Comparison of ENCODE assay signal across 8 mouse cellular contexts in genomic region chr17:28485446-28485948, GRCm38 (mm10). TPM values are rescaled to one million over a fixed set of nuclear protein-coding genes. Genes with fewer than 3 reads are reported as not detected.
A peak's percentile ranks its signal among the peaks of the same experiment; 100 is the strongest.
DNase-seq lines count a peak whose midpoint lies in the region; ATAC-seq and TF ChIP-seq lines count a peak whose summit lies in the region.

No protein-coding gene starts in this region.

- H3K36me3 ChIP-seq in C2C12 (ENCODE audit: control insufficient read depth, insufficient read depth), result no peaks in the 10 kb centered on the region
- H3K36me3 ChIP-seq in embryonic facial prominence, embryonic 11.5 days (replicated peaks; ENCODE audit: control insufficient read depth, insufficient read depth, low read depth, low read length), result no peaks in the 10 kb centered on the region
- no peaks in the 10 kb centered on the region for H3K36me3 ChIP-seq in heart, embryonic 16.5 days (ENCODE audit: control insufficient read depth, insufficient read depth)
- H3K36me3 ChIP-seq in lung, postnatal 0 days (ENCODE audit: insufficient read depth, low read length), result 0 out of 2 replicates have a peak, but pooled peaks cover under 1% of the 10 kb centered on the region

- peak; percentile 36; the same call in 1 of the 2 replicates for ATAC-seq in embryonic facial prominence, embryonic 11.5 days (replicated peaks; ENCODE audit: insufficient number of reproducible peaks, low FRiP score, low TSS enrichment, low read depth)
- ATAC-seq in heart, embryonic 16.5 days (replicated peaks; ENCODE audit: extremely low read depth, insufficient read depth, low FRiP score), result peak; percentile 41
- peak; percentile 43 for ATAC-seq in lung, postnatal 0 days

- no peak for TF ChIP-seq EP300 in lung, postnatal 0 days (IDR thresholded peaks at IDR 0.05)

- peak overlapping the region; percentile 83 for H3K4me2 ChIP-seq in embryonic facial prominence, embryonic 11.5 days (ENCODE audit: low read depth, low read length)
- peak overlapping the region; percentile 70 for H3K4me2 ChIP-seq in heart, embryonic 16.5 days (ENCODE audit: low read depth, low read length)
- H3K4me2 ChIP-seq in lung, postnatal 0 days (replicated peaks; ENCODE audit: low read depth, low read length), result peak overlapping the region; percentile 58

- H3K9me3 ChIP-seq in embryonic facial prominence, embryonic 11.5 days (replicated peaks; ENCODE audit: control insufficient read depth, low read length), result no peaks in the 10 kb centered on the region
- H3K9me3 ChIP-seq in heart, embryonic 16.5 days (replicated peaks; ENCODE audit: control insufficient read depth, low read length), result no peaks in the 10 kb centered on the region
- no peaks in the 10 kb centered on the region for H3K9me3 ChIP-seq in lung, postnatal 0 days (ENCODE audit: low read length)

- peaks cover 51% of the 10 kb centered on the region for H3K79me2 ChIP-seq in C2C12 (ENCODE audit: control insufficient read depth, insufficient read depth)

- H3K4me1 ChIP-seq in embryonic facial prominence, embryonic 11.5 days (ENCODE audit: control insufficient read depth, insufficient read depth, low read length), result no peaks in the 10 kb centered on the region; the same call in 1 of the 2 replicates
- peaks cover 4% of the 10 kb centered on the region; the same call in 1 of the 2 replicates for H3K4me1 ChIP-seq in heart, embryonic 16.5 days (ENCODE audit: control insufficient read depth, insufficient read depth, low read length)
- peaks cover 2% of the 10 kb centered on the region; the same call in 1 of the 2 replicates for H3K4me1 ChIP-seq in lung, postnatal 0 days (ENCODE audit: insufficient read depth, low read depth, low read length)
- H3K4me1 ChIP-seq in olfactory bulb, adult 2 months (ENCODE audit: control insufficient read depth, insufficient read depth, low read length), result peaks cover 12% of the 10 kb centered on the region

- H3K9ac ChIP-seq in embryonic facial prominence, embryonic 11.5 days (replicated peaks; ENCODE audit: low read length), result peak overlapping the region; percentile 81
- peak overlapping the region; percentile 83 for H3K9ac ChIP-seq in heart, embryonic 16.5 days (ENCODE audit: low read length)
- peak overlapping the region; percentile 84 for H3K9ac ChIP-seq in lung, postnatal 0 days (replicated peaks; ENCODE audit: low read depth)

- no peaks in the 10 kb centered on the region for H3K27me3 ChIP-seq in C2C12 (ENCODE audit: control insufficient read depth, insufficient read depth, insufficient read length)
- H3K27me3 ChIP-seq in embryonic facial prominence, embryonic 11.5 days (ENCODE audit: control insufficient read depth, insufficient read depth, low read length), result no peaks in the 10 kb centered on the region
- H3K27me3 ChIP-seq in heart, embryonic 16.5 days (ENCODE audit: control insufficient read depth, insufficient read depth, low read length), result no peaks in the 10 kb centered on the region
- no peaks in the 10 kb centered on the region for H3K27me3 ChIP-seq in lung, postnatal 0 days (replicated peaks; ENCODE audit: insufficient read depth, low read length)

- TF ChIP-seq CTCF in C2C12 (IDR thresholded peaks at IDR 0.05; ENCODE audit: control insufficient read depth, insufficient read depth, insufficient read length), result no peak
- peak; percentile 33 for TF ChIP-seq CTCF in lung, postnatal 0 days (IDR thresholded peaks at IDR 0.05)
- TF ChIP-seq CTCF in olfactory bulb, adult 2 months (IDR thresholded peaks at IDR 0.05; ENCODE audit: insufficient read depth, low read depth, low read length), result peak; percentile 33

- peak overlapping the region; percentile 81 for H3ac ChIP-seq in C2C12 (ENCODE audit: control insufficient read depth, insufficient read length, low read depth)

- peak overlapping the region; percentile 87 for H3K27ac ChIP-seq in embryonic facial prominence, embryonic 11.5 days (replicated peaks; ENCODE audit: low read depth, low read length)
- peak overlapping the region; percentile 76 for H3K27ac ChIP-seq in heart, embryonic 16.5 days (ENCODE audit: low read length)
- peak overlapping the region; percentile 95 for H3K27ac ChIP-seq in lung, postnatal 0 days (ENCODE audit: low read length)
- H3K27ac ChIP-seq in olfactory bulb, adult 2 months (ENCODE audit: insufficient read depth, low read depth, low read length), result peak overlapping the region; percentile 54; the same call in 1 of the 2 replicates

- WGBS in embryonic facial prominence, embryonic 11.5 days, result 0% methylated on average over 46 of the region's 77 CpGs
- WGBS in heart, embryonic 16.5 days, result under 1% methylated on average over 53 of the region's 77 CpGs
- WGBS in lung, postnatal 0 days, result under 1% methylated on average over 29 of the region's 77 CpGs
- under 1% methylated on average over 72 of the region's 77 CpGs for WGBS in olfactory bulb, adult 2 months

- peaks cover 37% of the 10 kb centered on the region for H3K79me3 ChIP-seq in C2C12 (ENCODE audit: low read depth)

- H3K4me3 ChIP-seq in C2C12 (ENCODE audit: insufficient read depth, poor library complexity, severe bottlenecking), result peak overlapping the region; percentile 72
- peak overlapping the region; percentile 80 for H3K4me3 ChIP-seq in embryonic facial prominence, embryonic 11.5 days (ENCODE audit: low read depth, low read length)
- peak overlapping the region; percentile 73 for H3K4me3 ChIP-seq in heart, embryonic 16.5 days (ENCODE audit: low read length)
- peak overlapping the region; percentile 92 for H3K4me3 ChIP-seq in lung, postnatal 0 days (ENCODE audit: low read depth, low read length)
- peak overlapping the region; percentile 99 for H3K4me3 ChIP-seq in olfactory bulb, adult 2 months (ENCODE audit: insufficient read depth, low read depth, low read length)

- TF ChIP-seq POLR2A in olfactory bulb, adult 2 months (IDR thresholded peaks at IDR 0.05; ENCODE audit: insufficient read depth, low read depth, low read length), result no peak

- DNase-seq in NIH3T3 (ENCODE audit: low read depth), result peak; percentile 73
- DNase-seq in embryonic facial prominence, embryonic 11.5 days (ENCODE audit: low spot score), result peak; percentile 62
- peak; percentile 64 for DNase-seq in kidney, postnatal 10 days
- peak; percentile 59 for DNase-seq in lung, postnatal 0 days (ENCODE audit: low spot score)
- peak; percentile 75 for DNase-seq in thymus, postnatal 4 days

TF ChIP-seq in C2C12, 6 proteins besides CTCF, POLR2A, EP300 and RAD21:
- TF ChIP-seq MYOG (IDR thresholded peaks at IDR 0.05; ENCODE audit: control insufficient read depth, extremely low read depth, insufficient read length) (no peak), MAX (IDR thresholded peaks at IDR 0.05) (no peak), MYOD1 (IDR thresholded peaks at IDR 0.05; ENCODE audit: control insufficient read depth, insufficient read length, low read depth) (no peak), CEBPB (IDR thresholded peaks at IDR 0.05; ENCODE audit: low read depth) (no peak), FOSL1 (IDR thresholded peaks at IDR 0.05; ENCODE audit: insufficient read depth, low read length, poor library complexity, severe bottlenecking) (no peak), USF1 (IDR thresholded peaks at IDR 0.05; ENCODE audit: low read depth) (no peak)

RNA-seq across cellular contexts. Expression of gene Fkbp5, which starts 31.8 kb away (rescaled TPM):
- polyA plus RNA-seq in C2C12 (2012; fragmentation: generic; extraction: Trizol), result 24.4 TPM
- 12.3 and 12.8 TPM in 2 replicates for polyA plus RNA-seq in embryonic facial prominence, embryonic 11.5 days (2014; fragmentation: Nextera tagmentation; extraction: Ambion mirVana)
- polyA plus RNA-seq in heart, embryonic 16.5 days (2015; fragmentation: Nextera tagmentation; extraction: Ambion mirVana), result 34.9 and 54.5 TPM in 2 replicates
- 15.8 and 26.9 TPM in 2 replicates for polyA plus RNA-seq in lung, postnatal 0 days (2015; fragmentation: Nextera tagmentation; extraction: Ambion mirVana)
- polyA plus RNA-seq in olfactory bulb, adult 2 months (2012; ENCODE audit: insufficient read depth, insufficient read length, low replicate concordance, missing spikeins), result 185 TPM in 1 of 2 replicates, not detected in the other

RNA-seq across cellular contexts. Expression of gene Armc12, which starts 45.1 kb away (rescaled TPM):
- not detected for polyA plus RNA-seq in C2C12 (2012; fragmentation: generic; extraction: Trizol)
- polyA plus RNA-seq in embryonic facial prominence, embryonic 11.5 days (2014; fragmentation: Nextera tagmentation; extraction: Ambion mirVana), result not detected in 2 replicates
- polyA plus RNA-seq in heart, embryonic 16.5 days (2015; fragmentation: Nextera tagmentation; extraction: Ambion mirVana), result not detected in 2 replicates
- polyA plus RNA-seq in lung, postnatal 0 days (2015; fragmentation: Nextera tagmentation; extraction: Ambion mirVana), result not detected in 2 replicates
- polyA plus RNA-seq in olfactory bulb, adult 2 months (2012; ENCODE audit: insufficient read depth, insufficient read length, low replicate concordance, missing spikeins), result not detected in 2 replicates

Comparison
In these comparisons a context has a peak if more than half of its experiments do, and no peak if none do; other contexts are left out.
1. Peak in every context shown above with its lines: DNase-seq, ATAC-seq, H3K4me3 ChIP-seq and H3K27ac ChIP-seq.